Comparison of ENCODE assay signal across 8 mouse cellular contexts in the genomic region with DNA sequence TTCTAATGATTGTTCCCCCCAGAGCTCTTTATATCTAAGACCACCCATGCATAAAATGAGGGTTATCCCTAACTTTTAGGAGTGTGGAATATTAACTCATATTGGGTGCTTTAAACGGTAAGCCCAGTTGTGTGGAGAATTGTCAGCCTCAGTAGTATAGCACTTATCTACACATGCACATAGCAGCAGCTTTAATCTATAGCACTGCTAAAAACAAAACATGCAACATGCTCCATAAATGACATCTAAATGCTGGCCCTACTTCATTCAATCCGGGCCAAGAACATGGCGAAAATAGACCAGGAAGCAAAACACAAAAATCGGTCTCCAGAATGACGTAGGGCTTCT. TPM values are rescaled to one million over a fixed set of nuclear protein-coding genes. Genes with fewer than 3 reads are reported as not detected.
DNase-seq lines count a peak whose midpoint lies in the region; ATAC-seq and TF ChIP-seq lines count a peak whose summit lies in the region.

No protein-coding gene starts in this region.

- no peak for TF ChIP-seq POLR2A in embryonic fibroblast, embryonic 13.5 days (IDR thresholded peaks at IDR 0.05; ENCODE audit: low read depth, low read length)

- peak; percentile 3; the same call in 1 of the 2 replicates for ATAC-seq in lung, embryonic 14.5 days (ENCODE audit: insufficient read depth)
- ATAC-seq in intestine, postnatal 0 days: no peak
- peak; percentile 20 for ATAC-seq in neural tube, embryonic 13.5 days (ENCODE audit: low read depth)
- ATAC-seq in monocyte, adult 5-6 weeks (replicated peaks; ENCODE audit: insufficient number of reproducible peaks, low FRiP score, low TSS enrichment, poor library complexity, severe bottlenecking): no peak

- no peak for DNase-seq in lung, embryonic 14.5 days
- DNase-seq in lung, adult 18-20 months: no peak
- no peak for DNase-seq in urinary bladder, adult 2 months (ENCODE audit: low spot score)
- no peak for DNase-seq in layer of hippocampus, postnatal 10 days (ENCODE audit: low spot score in 2 of 2)

- peaks cover 32% of the 10 kb centered on the region for H3K36me3 ChIP-seq in lung, embryonic 14.5 days (ENCODE audit: insufficient read depth)
- peaks cover 26% of the 10 kb centered on the region for H3K36me3 ChIP-seq in intestine, postnatal 0 days (ENCODE audit: control insufficient read depth, insufficient read depth)
- H3K36me3 ChIP-seq in neural tube, embryonic 13.5 days: peaks cover 30% of the 10 kb centered on the region

- peak overlapping the region; percentile 72 for H3K4me2 ChIP-seq in lung, embryonic 14.5 days
- H3K4me2 ChIP-seq in intestine, postnatal 0 days (replicated peaks; ENCODE audit: low read depth): peak overlapping the region; percentile 69
- H3K4me2 ChIP-seq in neural tube, embryonic 13.5 days: peak overlapping the region; percentile 79

- under 1% methylated on average over 5 of the region's 5 CpGs for WGBS in lung, embryonic 14.5 days
- 2% methylated on average over 5 of the region's 5 CpGs for WGBS in intestine, postnatal 0 days
- 2% methylated on average over 5 of the region's 5 CpGs for WGBS in neural tube, embryonic 13.5 days

- peak overlapping the region; percentile 74 for H3K4me3 ChIP-seq in lung, embryonic 14.5 days (ENCODE audit: low read depth, low read length)
- peak overlapping the region; percentile 95 for H3K4me3 ChIP-seq in embryonic fibroblast, embryonic 13.5 days (ENCODE audit: insufficient read depth, low read length)
- peak overlapping the region; percentile 71 for H3K4me3 ChIP-seq in intestine, postnatal 0 days (ENCODE audit: low read depth, low read length)
- peak overlapping the region; percentile 64 for H3K4me3 ChIP-seq in neural tube, embryonic 13.5 days

- H3K27me3 ChIP-seq in lung, embryonic 14.5 days (ENCODE audit: insufficient read depth, low read length): no peaks in the 10 kb centered on the region
- H3K27me3 ChIP-seq in intestine, postnatal 0 days (replicated peaks; ENCODE audit: control insufficient read depth, insufficient read depth, low read length): no peaks in the 10 kb centered on the region
- no peaks in the 10 kb centered on the region for H3K27me3 ChIP-seq in neural tube, embryonic 13.5 days

- no peak for TF ChIP-seq CTCF in lung, embryonic 14.5 days (IDR thresholded peaks at IDR 0.05; ENCODE audit: low read depth)
- TF ChIP-seq CTCF in embryonic fibroblast, embryonic 13.5 days (IDR thresholded peaks at IDR 0.05; ENCODE audit: borderline replicate concordance, insufficient read depth, low read length): no peak
- TF ChIP-seq CTCF in intestine, postnatal 0 days (IDR thresholded peaks at IDR 0.05; ENCODE audit: low read depth): no peak

- peak overlapping the region; percentile 98 for H3K9ac ChIP-seq in lung, embryonic 14.5 days
- peak overlapping the region; percentile 88 for H3K9ac ChIP-seq in intestine, postnatal 0 days (ENCODE audit: low read depth, low read length)
- H3K9ac ChIP-seq in neural tube, embryonic 13.5 days: peak overlapping the region; percentile 92

- H3K9me3 ChIP-seq in lung, embryonic 14.5 days (ENCODE audit: low read depth, low read length): no peaks in the 10 kb centered on the region
- no peaks in the 10 kb centered on the region for H3K9me3 ChIP-seq in intestine, postnatal 0 days (ENCODE audit: control insufficient read depth)
- no peaks in the 10 kb centered on the region for H3K9me3 ChIP-seq in neural tube, embryonic 13.5 days

- H3K4me1 ChIP-seq in lung, embryonic 14.5 days (ENCODE audit: insufficient read depth): peaks cover 12% of the 10 kb centered on the region; the same call in 1 of the 2 replicates
- 0 out of 2 replicates have a peak, but pooled peaks cover 2% of the 10 kb centered on the region for H3K4me1 ChIP-seq in embryonic fibroblast, embryonic 13.5 days (ENCODE audit: control insufficient read depth, insufficient read depth, low read length)
- H3K4me1 ChIP-seq in intestine, postnatal 0 days (replicated peaks; ENCODE audit: control insufficient read depth, insufficient read depth, low read length): no peaks in the 10 kb centered on the region
- H3K4me1 ChIP-seq in neural tube, embryonic 13.5 days (replicated peaks): peaks cover 53% of the 10 kb centered on the region

- H3K27ac ChIP-seq in lung, embryonic 14.5 days (ENCODE audit: low read depth): peak overlapping the region; percentile 97
- peak overlapping the region; percentile 100 for H3K27ac ChIP-seq in embryonic fibroblast, embryonic 13.5 days (ENCODE audit: insufficient read depth, low read length)
- H3K27ac ChIP-seq in intestine, postnatal 0 days (ENCODE audit: low read depth, low read length): peak overlapping the region; percentile 97
- peak overlapping the region; percentile 96 for H3K27ac ChIP-seq in neural tube, embryonic 13.5 days (replicated peaks)

RNA-seq across cellular contexts. Expression of a gene that starts 0.6 kb away (rescaled TPM):
- polyA plus RNA-seq in lung, embryonic 14.5 days (2014; fragmentation: Nextera tagmentation; extraction: Ambion mirVana): 85.0 and 89.1 TPM in 2 replicates
- 203 and 309 TPM in 2 replicates for polyA plus RNA-seq in embryonic fibroblast, embryonic 13.5 days (2011; ENCODE audit: insufficient read length, low read depth, missing spikeins)
- 237 and 283 TPM in 2 replicates for polyA plus RNA-seq in intestine, postnatal 0 days (2015; fragmentation: Nextera tagmentation; extraction: Ambion mirVana)
- 149 and 155 TPM in 2 replicates for polyA plus RNA-seq in neural tube, embryonic 13.5 days (2015; fragmentation: Nextera tagmentation; extraction: Ambion mirVana)
- polyA plus RNA-seq in urinary bladder, adult 2 months (2012; rRNA removed): 103 and 115 TPM in 2 replicates
- 61.4 to 198 TPM (median 77.3 TPM) in 3 replicates for total RNA-seq in monocyte, adult 5-6 weeks (2017)
- total RNA-seq in layer of hippocampus, postnatal 10 days (2021): 100 to 1,000 TPM; 198 to 212 TPM

RNA-seq across cellular contexts. Expression of a gene that starts 13.1 kb away (rescaled TPM):
- polyA plus RNA-seq in lung, embryonic 14.5 days (2014; fragmentation: Nextera tagmentation; extraction: Ambion mirVana): 83.4 and 88.0 TPM in 2 replicates
- 46.5 and 52.3 TPM in 2 replicates for polyA plus RNA-seq in embryonic fibroblast, embryonic 13.5 days (2011; ENCODE audit: insufficient read length, low read depth, missing spikeins)
- 32.8 and 33.4 TPM in 2 replicates for polyA plus RNA-seq in intestine, postnatal 0 days (2015; fragmentation: Nextera tagmentation; extraction: Ambion mirVana)
- 84.4 and 87.8 TPM in 2 replicates for polyA plus RNA-seq in neural tube, embryonic 13.5 days (2015; fragmentation: Nextera tagmentation; extraction: Ambion mirVana)
- 37.9 and 45.9 TPM in 2 replicates for polyA plus RNA-seq in urinary bladder, adult 2 months (2012; rRNA removed)
- 32.5 to 68.4 TPM (median 56.6 TPM) in 3 replicates for total RNA-seq in monocyte, adult 5-6 weeks (2017)
- 10 to 100 TPM; 52.6 to 53.3 TPM for total RNA-seq in layer of hippocampus, postnatal 10 days (2021)

RNA-seq across cellular contexts. Expression of a gene that starts 18.0 kb away (rescaled TPM):
- 1.2 and 2.3 TPM in 2 replicates for polyA plus RNA-seq in lung, embryonic 14.5 days (2014; fragmentation: Nextera tagmentation; extraction: Ambion mirVana)
- polyA plus RNA-seq in embryonic fibroblast, embryonic 13.5 days (2011; ENCODE audit: insufficient read length, low read depth, missing spikeins): not detected in 2 replicates
- polyA plus RNA-seq in intestine, postnatal 0 days (2015; fragmentation: Nextera tagmentation; extraction: Ambion mirVana): 0.50 and 0.56 TPM in 2 replicates
- 1.6 and 2.4 TPM in 2 replicates for polyA plus RNA-seq in neural tube, embryonic 13.5 days (2015; fragmentation: Nextera tagmentation; extraction: Ambion mirVana)
- polyA plus RNA-seq in urinary bladder, adult 2 months (2012; rRNA removed): 0.19 and 0.28 TPM in 2 replicates
- total RNA-seq in monocyte, adult 5-6 weeks (2017): 1.9 to 2.8 TPM in 2 of 3 replicates, not detected in the other
- 1 to 10 TPM; 1.4 to 1.8 TPM for total RNA-seq in layer of hippocampus, postnatal 10 days (2021)

RNA-seq across cellular contexts. Expression of a gene that starts 18.7 kb away (rescaled TPM):
- polyA plus RNA-seq in lung, embryonic 14.5 days (2014; fragmentation: Nextera tagmentation; extraction: Ambion mirVana): 122 and 126 TPM in 2 replicates
- polyA plus RNA-seq in embryonic fibroblast, embryonic 13.5 days (2011; ENCODE audit: insufficient read length, low read depth, missing spikeins): 97.6 and 114 TPM in 2 replicates
- polyA plus RNA-seq in intestine, postnatal 0 days (2015; fragmentation: Nextera tagmentation; extraction: Ambion mirVana): 83.4 and 89.2 TPM in 2 replicates
- 124 and 127 TPM in 2 replicates for polyA plus RNA-seq in neural tube, embryonic 13.5 days (2015; fragmentation: Nextera tagmentation; extraction: Ambion mirVana)
- polyA plus RNA-seq in urinary bladder, adult 2 months (2012; rRNA removed): 96.5 and 99.1 TPM in 2 replicates
- 105 to 173 TPM (median 138 TPM) in 3 replicates for total RNA-seq in monocyte, adult 5-6 weeks (2017)
- total RNA-seq in layer of hippocampus, postnatal 10 days (2021): 10 to 100 TPM; 61.9 to 64.8 TPM

RNA-seq across cellular contexts. Expression of a gene that starts 34.3 kb away (rescaled TPM):
- 195 and 197 TPM in 2 replicates for polyA plus RNA-seq in lung, embryonic 14.5 days (2014; fragmentation: Nextera tagmentation; extraction: Ambion mirVana)
- polyA plus RNA-seq in embryonic fibroblast, embryonic 13.5 days (2011; ENCODE audit: insufficient read length, low read depth, missing spikeins): 172 and 183 TPM in 2 replicates
- polyA plus RNA-seq in intestine, postnatal 0 days (2015; fragmentation: Nextera tagmentation; extraction: Ambion mirVana): 54.5 and 57.2 TPM in 2 replicates
- polyA plus RNA-seq in neural tube, embryonic 13.5 days (2015; fragmentation: Nextera tagmentation; extraction: Ambion mirVana): 161 and 192 TPM in 2 replicates
- 196 and 275 TPM in 2 replicates for polyA plus RNA-seq in urinary bladder, adult 2 months (2012; rRNA removed)
- 85.6 to 138 TPM (median 127 TPM) in 3 replicates for total RNA-seq in monocyte, adult 5-6 weeks (2017)
- total RNA-seq in layer of hippocampus, postnatal 10 days (2021): 10 to 100 TPM; 72.7 to 79.7 TPM

Comparison
In these comparisons a context has a peak if more than half of its experiments do, and no peak if none do; other contexts are left out.
1. ATAC-seq: peak in lung, embryonic 14.5 days (single experiment) and neural tube, embryonic 13.5 days (single experiment); none in intestine, postnatal 0 days (single experiment) and monocyte, adult 5-6 weeks (single experiment).
2. Peak in every context shown above with its lines, with median percentiles within 50 percentile points of each other: H3K27ac ChIP-seq, H3K4me2 ChIP-seq, H3K4me3 ChIP-seq and H3K9ac ChIP-seq.